Mouse (Mus musculus) forebrain, embryonic 14.5 days (tissue): Measurements from ENCODE around the gene Itpr1. TPM values are rescaled to one million over a fixed set of nuclear protein-coding genes. Genes with fewer than 3 reads are reported as not detected.

Experiments used
- ATAC-seq: fragments of 200-750 bp; cut with Nextera tagmentation; 2 replicates; pipeline ENCODE4 v1.8.0; 2017; ENCODE audit warnings: mild to moderate bottlenecking, moderate library complexity
- DNase-seq: peaks from one replicate; pipeline ENCODE4 v3.0.0-alpha.2; 2015; ENCODE audit warnings: low spot score
- H3K27ac ChIP-seq: fragments of 300-500 bp; sonication (generic); 2 replicates; pipeline ENCODE4 v1.5.1; 2014; ENCODE audit warnings: low read depth, mild to moderate bottlenecking, control low read depth, low read length, moderate library complexity
- H3K27me3 ChIP-seq: fragments of 300-500 bp; sonication (generic); replicated peaks from 2 replicates; pipeline ENCODE4 v1.6.1; 2014; ENCODE audit warnings: low read length, control low read depth, mixed read lengths; ENCODE audit not compliant: control insufficient read depth, insufficient read depth
- H3K36me3 ChIP-seq: fragments of 300-500 bp; sonication (generic); 2 replicates; pipeline ENCODE4 v1.6.1; 2014; ENCODE audit warnings: low read length, control low read depth; ENCODE audit not compliant: control insufficient read depth, insufficient read depth
- H3K4me1 ChIP-seq: fragments of 300-500 bp; sonication (generic); 2 replicates; pipeline ENCODE4 v1.6.1; 2014; ENCODE audit warnings: antibody characterized with exemption, low read length, control low read depth; ENCODE audit not compliant: control insufficient read depth, insufficient read depth
- H3K4me2 ChIP-seq: fragments of 300-500 bp; sonication (generic); 2 replicates; pipeline ENCODE4 v1.6.1; 2014; ENCODE audit warnings: mild to moderate bottlenecking, control low read depth, low read length
- H3K4me3 ChIP-seq: fragments of 300-500 bp; sonication (generic); 2 replicates; pipeline ENCODE4 v1.5.1; 2014; ENCODE audit warnings: low read depth, low read length, control low read depth
- H3K9ac ChIP-seq: fragments of 300-500 bp; sonication (generic); 2 replicates; pipeline ENCODE4 v1.6.1; 2014; ENCODE audit warnings: mild to moderate bottlenecking, low read length, control low read depth, moderate library complexity
- H3K9me3 ChIP-seq: fragments of 300-500 bp; sonication (generic); replicated peaks from 2 replicates; pipeline ENCODE4 v1.6.1; 2016; ENCODE audit warnings: low read length, control low read depth, mixed read lengths; ENCODE audit not compliant: control insufficient read depth
- WGBS: fragments of 180-500 bp; shearing (Covaris S2); extraction: QIAGEN DNeasy Blood & Tissue Kit; methylation state at CpG from one replicate; pipeline ENCODE4 v1.1.7; 2014; 5-methylcytosine and 5-hydroxymethylcytosine counted together
- polyA plus RNA-seq: library from polyadenylated mRNA; unstranded; fragments of >200 nt; fragmentation: Nextera tagmentation; extraction: Ambion mirVana; gene quantifications from 2 replicates; pipeline ENCODE4 v1.2.1, GENCODE M21; 2014

The Itpr1 gene
- polyA plus RNA-seq, 1 experiment from 2014 or later = 5.2 TPM

- 0 out of 2 replicates have a peak, but pooled peaks have one; percentile 38 for ATAC-seq
- 64% methylated on average over 12 of the region's 12 CpGs for WGBS
- no peaks in the 10 kb centered on the region for H3K9me3 ChIP-seq
- no peak overlapping the region for H3K9ac ChIP-seq
- H3K36me3 ChIP-seq = no peaks in the 10 kb centered on the region
- H3K27ac ChIP-seq = no peak overlapping the region
- H3K27me3 ChIP-seq = no peaks in the 10 kb centered on the region
- peak; percentile 71 for DNase-seq
- H3K4me3 ChIP-seq = no peak overlapping the region
- no peak overlapping the region for H3K4me2 ChIP-seq
- no peaks in the 10 kb centered on the region for H3K4me1 ChIP-seq
These were observed 304.5 kb downstream of the Itpr1 start for GRCm38 (mm10) chr6:108517241-108517981.

DNA sequence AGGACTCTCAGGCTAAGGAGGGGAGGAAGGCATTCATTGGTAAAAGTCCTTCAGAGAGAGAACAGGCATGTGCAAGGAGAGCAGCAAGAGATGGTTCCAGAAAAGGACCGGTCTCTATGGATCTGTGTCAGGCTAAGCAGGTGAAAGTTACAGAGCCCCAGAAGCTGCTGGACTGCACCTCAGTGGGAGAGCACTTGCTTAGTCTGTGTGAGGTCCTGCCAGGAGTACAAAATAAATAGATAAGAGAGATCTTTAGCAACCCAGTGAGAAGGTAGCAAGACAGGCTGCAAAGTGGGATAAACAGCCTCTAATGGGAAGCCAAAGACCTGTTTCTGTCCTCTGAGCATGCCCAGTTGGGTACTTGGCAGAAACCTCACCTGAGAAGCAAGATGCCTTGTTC lies 305.1 kb downstream of the Itpr1 start:
- Histone ChIP-seq H3K9ac (no peak overlapping the region), H3K4me3 (no peak overlapping the region), H3K4me1 (no peaks in the 10 kb centered on the region), H3K27ac (no peak overlapping the region), H3K27me3 (no peaks in the 10 kb centered on the region), H3K4me2 (no peak overlapping the region), H3K9me3 (no peaks in the 10 kb centered on the region), H3K36me3 (no peaks in the 10 kb centered on the region)
- DNase-seq = no peak
- 93% methylated on average over 1 of the region's 1 CpGs for WGBS
- ATAC-seq = no peak

DNA sequence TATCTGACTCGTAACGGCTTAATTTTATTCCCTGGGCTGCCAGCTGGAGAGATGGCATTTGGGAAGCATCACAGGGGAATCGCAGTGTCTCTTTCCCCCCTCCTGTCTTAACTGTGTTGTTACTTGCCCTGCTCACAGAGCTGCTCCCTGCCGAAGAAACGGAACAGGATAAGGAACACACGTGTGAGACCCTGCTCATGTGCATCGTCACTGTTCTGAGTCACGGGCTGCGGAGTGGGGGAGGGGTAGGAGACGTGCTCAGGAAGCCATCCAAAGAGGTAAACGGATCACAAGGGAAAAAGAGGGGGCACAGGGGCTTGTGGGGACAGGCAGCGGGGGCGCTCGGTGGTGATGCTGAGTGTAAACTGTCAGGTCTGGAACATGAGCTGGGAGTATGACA lies 305.7 kb downstream of the Itpr1 start:
- no peak overlapping the region for H3K27ac ChIP-seq
- ATAC-seq (no peak), DNase-seq (no peak)
- no peaks in the 10 kb centered on the region for H3K36me3 ChIP-seq
- no peak overlapping the region for H3K4me3 ChIP-seq
- no peak overlapping the region for H3K9ac ChIP-seq
- no peaks in the 10 kb centered on the region for H3K4me1 ChIP-seq
- WGBS = 79% methylated on average over 14 of the region's 14 CpGs
- no peak overlapping the region for H3K4me2 ChIP-seq
- H3K27me3 ChIP-seq = no peaks in the 10 kb centered on the region
- H3K9me3 ChIP-seq = no peaks in the 10 kb centered on the region

DNA sequence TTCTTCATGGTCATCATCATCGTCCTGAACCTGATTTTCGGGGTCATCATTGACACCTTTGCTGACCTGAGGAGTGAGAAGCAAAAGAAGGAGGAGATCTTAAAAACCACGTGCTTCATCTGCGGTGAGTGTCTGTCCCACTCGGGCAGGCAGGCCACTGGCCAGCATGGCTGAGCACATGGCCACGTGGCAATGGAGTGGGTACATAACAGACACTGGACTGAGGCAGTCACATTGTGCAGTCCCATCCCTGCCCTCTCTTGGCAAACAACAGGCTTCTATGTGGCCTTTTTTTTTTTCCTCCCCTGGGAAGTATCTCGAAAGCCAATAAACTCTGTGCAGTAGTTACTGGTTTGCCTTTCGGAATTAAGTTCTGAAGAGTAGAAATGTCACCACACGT lies 306.4 kb downstream of the Itpr1 start:
- Histone ChIP-seq H3K4me3 (no peak overlapping the region), H3K9ac (no peak overlapping the region), H3K9me3 (no peaks in the 10 kb centered on the region), H3K27ac (no peak overlapping the region), H3K36me3 (no peaks in the 10 kb centered on the region), H3K4me2 (no peak overlapping the region), H3K4me1 (no peaks in the 10 kb centered on the region), H3K27me3 (no peaks in the 10 kb centered on the region)
- 96% methylated on average over 9 of the region's 9 CpGs for WGBS
- DNase-seq (no peak), ATAC-seq (no peak)

- Histone ChIP-seq H3K36me3 (no peaks in the 10 kb centered on the region), H3K4me1 (no peaks in the 10 kb centered on the region), H3K9me3 (no peaks in the 10 kb centered on the region), H3K27me3 (no peaks in the 10 kb centered on the region), H3K27ac (no peak overlapping the region), H3K4me2 (no peak overlapping the region), H3K9ac (no peak overlapping the region), H3K4me3 (no peak overlapping the region)
- ATAC-seq (no peak), DNase-seq (no peak)
- WGBS = 93% methylated on average over 16 of the region's 16 CpGs
These were observed 311.2 kb downstream of the Itpr1 start for GRCm38 (mm10) chr6:108523956-108524616.

GRCm38 (mm10) chr6:108524617-108525010 lies 311.7 kb downstream of the Itpr1 start:
- DNase-seq (no peak), ATAC-seq (no peak)
- Histone ChIP-seq H3K9me3 (no peaks in the 10 kb centered on the region), H3K4me1 (no peaks in the 10 kb centered on the region), H3K27ac (no peak overlapping the region), H3K4me3 (no peak overlapping the region), H3K36me3 (no peaks in the 10 kb centered on the region), H3K9ac (no peak overlapping the region), H3K27me3 (no peaks in the 10 kb centered on the region), H3K4me2 (no peak overlapping the region)
- 90% methylated on average over 10 of the region's 10 CpGs for WGBS

GRCm38 (mm10) chr6:108527560-108527959 lies 314.7 kb downstream of the Itpr1 start:
- H3K9me3 ChIP-seq = no peaks in the 10 kb centered on the region
- no peak overlapping the region for H3K4me3 ChIP-seq
- no peaks in the 10 kb centered on the region for H3K36me3 ChIP-seq
- H3K4me2 ChIP-seq = no peak overlapping the region
- no peaks in the 10 kb centered on the region for H3K27me3 ChIP-seq
- DNase-seq (no peak), ATAC-seq (no peak)
- 76% methylated on average over 3 of the region's 3 CpGs for WGBS
- H3K27ac ChIP-seq = no peak overlapping the region
- H3K4me1 ChIP-seq = 0 out of 2 replicates have a peak, but pooled peaks cover 2% of the 10 kb centered on the region
- no peak overlapping the region for H3K9ac ChIP-seq

DNA sequence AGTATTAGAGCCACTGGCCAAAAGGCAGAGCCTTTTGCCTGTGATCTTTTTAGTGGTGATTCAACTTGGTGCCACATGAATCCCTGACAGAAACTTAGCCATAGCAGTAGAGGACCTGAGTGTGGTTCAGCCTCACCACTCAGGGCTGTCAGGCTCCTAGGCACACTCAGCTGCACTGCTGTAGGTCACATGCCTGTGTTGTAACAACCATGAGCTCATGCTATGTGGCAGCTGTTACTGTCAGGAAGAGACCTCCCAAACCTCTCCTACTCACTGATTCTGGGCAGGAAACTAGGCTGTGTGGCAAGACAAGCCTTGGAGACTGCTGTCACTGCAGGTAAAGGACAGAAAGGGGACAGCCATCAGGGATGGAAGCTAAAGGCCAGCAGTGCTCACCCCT lies 315.1 kb downstream of the Itpr1 start:
- Histone ChIP-seq H3K4me3 (no peak overlapping the region), H3K27me3 (no peaks in the 10 kb centered on the region), H3K9me3 (no peaks in the 10 kb centered on the region), H3K4me2 (no peak overlapping the region), H3K9ac (no peak overlapping the region), H3K4me1 (0 out of 2 replicates have a peak, but pooled peaks cover 2% of the 10 kb centered on the region), H3K27ac (no peak overlapping the region), H3K36me3 (no peaks in the 10 kb centered on the region)
- DNase-seq (no peak), ATAC-seq (no peak)

GRCm38 (mm10) chr6:108529150-108529549 lies 316.3 kb downstream of the Itpr1 start:
- Histone ChIP-seq H3K36me3 (no peaks in the 10 kb centered on the region), H3K9ac (no peak overlapping the region), H3K4me3 (no peak overlapping the region), H3K27ac (no peak overlapping the region), H3K27me3 (no peaks in the 10 kb centered on the region), H3K4me1 (0 out of 2 replicates have a peak, but pooled peaks cover 2% of the 10 kb centered on the region), H3K9me3 (no peaks in the 10 kb centered on the region), H3K4me2 (no peak overlapping the region)
- over 99% methylated on average over 3 of the region's 3 CpGs for WGBS
- ATAC-seq (no peak), DNase-seq (no peak)
